Mouse (Mus musculus) heart, adult 2 months (tissue): Measurements from ENCODE around the gene Cldn1.

ENCODE experiments used
- CTCF ChIP-seq: fragments of 200-600 bp; IDR thresholded peaks from 2 replicates; pipeline ENCODE4 v1.8.1; 2022; ENCODE audit warnings: antibody characterized with exemption, mild to moderate bottlenecking, moderate library complexity
- POLR2A ChIP-seq: fragments of 200-500 bp; IDR thresholded peaks from 2 replicates; pipeline ENCODE4 v1.6.1; 2011; ENCODE audit warnings: mild to moderate bottlenecking, low read depth, low read length, control low read depth; ENCODE audit not compliant: insufficient read depth

- TF ChIP-seq CTCF (no peak), POLR2A (no peak)
Observed at GRCm38 (mm10) chr16:26390936-26391335, 19.3 kb upstream of the Cldn1 start.
